Mouse (Mus musculus) retina, postnatal 7 days (tissue): ENCODE data around the gene Otub1.

Experiments
- DNase-seq: peaks from one replicate; pipeline ENCODE4 v3.0.0-alpha.2; 2012; ENCODE audit warnings: low read depth, low spot score

Gene Otub1

DNA sequence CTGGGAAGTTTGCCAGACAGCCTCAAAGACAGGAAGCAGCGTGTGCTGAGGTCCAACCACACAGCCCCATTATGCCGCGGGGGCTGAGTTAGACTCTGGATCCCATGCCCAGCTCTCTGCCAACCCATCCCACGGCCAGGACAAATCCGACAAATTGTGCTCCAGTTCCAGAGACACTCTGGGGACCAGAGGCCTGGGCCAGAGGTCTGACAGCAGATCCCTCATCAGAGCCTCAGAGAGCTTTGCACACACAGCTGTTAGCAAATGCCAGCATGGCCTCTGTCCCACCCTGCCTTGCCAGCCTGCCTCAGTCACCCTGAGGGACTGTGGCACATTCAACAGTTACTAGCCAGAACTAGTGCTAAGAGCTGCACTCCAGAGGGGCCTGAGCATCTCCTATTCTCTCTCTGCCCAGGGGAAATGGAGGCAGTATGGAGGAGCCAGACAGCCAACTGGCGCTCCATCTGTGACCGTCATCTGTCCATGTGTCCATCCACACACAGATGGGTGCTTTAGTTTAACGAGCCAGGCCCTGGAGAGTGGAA, 57.5 kb downstream of the Otub1 start:
- DNase-seq, result no peak
